Mouse (Mus musculus) T-helper 17 cell (primary cell): ENCODE measurements around the gene Olfr224.
"Not testable (repeated sequence)": the region's sequence is repeated elsewhere in the genome, so short reads cannot be mapped to it uniquely, and the experiment has no call there.

ENCODE experiments used
- in situ Hi-C, 2 experiments: fragments of 300-600 bp; cut with MboI, MseI; formaldehyde crosslinking; loops; 1 replicate in 1 of 2; 2 replicates in 1 of 2; pipeline ENCODE4 v1.15.1; 2025; ENCODE audit warnings: high pct_unique_total_duplicates in 2 of 2

The Olfr224 gene

DNA sequence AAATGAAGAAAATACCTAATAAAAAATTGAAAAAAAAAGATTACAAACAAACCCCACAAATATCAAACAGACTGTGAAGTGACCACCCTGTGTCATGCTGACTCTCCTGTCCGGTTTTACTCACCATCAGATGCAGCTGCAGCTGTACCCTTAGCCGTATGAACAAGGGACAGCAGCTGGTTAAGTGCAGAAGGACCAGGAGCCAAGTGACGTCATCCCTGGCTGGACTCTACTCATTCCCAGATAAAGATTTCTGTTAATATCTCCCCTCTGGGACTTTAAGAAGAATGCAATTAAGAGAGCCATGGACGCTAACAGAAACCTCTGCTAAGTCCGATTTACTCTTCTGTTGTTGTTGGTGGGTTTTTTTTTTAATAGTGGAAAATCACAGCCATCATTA, at the start of gene Olfr224:
Gene Olfr224, minus strand, starts transcription at position 149 of the 400 bp plus-strand sequence.
- in situ Hi-C loops: no loop called here

DNA sequence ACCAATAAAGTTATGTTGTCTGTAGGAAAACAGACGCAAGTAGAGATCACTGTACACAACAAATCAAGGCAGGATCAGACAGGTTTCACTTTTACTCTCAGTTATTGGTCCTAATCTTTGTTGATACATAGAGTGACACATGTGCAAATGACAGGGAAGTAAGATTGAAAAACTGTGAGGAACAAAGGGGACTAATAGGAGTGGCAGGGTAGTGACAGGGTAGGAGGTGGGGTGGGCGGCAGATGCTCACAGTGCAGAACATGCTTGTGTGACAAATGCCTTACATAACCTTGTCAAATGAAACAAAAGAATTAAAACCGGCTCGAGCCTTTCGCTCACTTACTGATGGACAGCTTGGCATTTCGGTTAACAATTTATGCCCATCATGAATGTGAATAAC, 48.4 kb upstream of the Olfr224 start:
- in situ Hi-C loops: no loop called here

DNA sequence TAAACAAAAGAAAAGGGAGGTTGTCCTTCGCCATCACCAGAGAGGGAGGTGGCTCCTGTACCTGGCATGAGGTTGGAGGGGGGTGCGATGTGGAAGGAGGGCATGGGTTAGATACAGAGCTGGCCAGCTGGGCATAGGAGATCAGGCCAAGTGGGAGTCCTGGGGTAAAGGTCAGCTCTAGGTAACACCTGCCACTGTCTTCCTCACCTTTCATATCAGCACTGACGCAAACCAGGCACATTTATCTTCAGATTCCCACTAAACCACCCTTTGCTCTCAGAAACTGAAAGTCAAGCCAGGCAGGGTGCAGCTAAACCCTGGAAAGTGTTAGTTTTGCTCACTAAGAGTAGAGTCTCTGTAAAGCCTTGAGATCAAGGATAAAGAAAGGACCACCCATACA, 48.0 kb upstream of the Olfr224 start:
- in situ Hi-C loops: no loop called here

DNA sequence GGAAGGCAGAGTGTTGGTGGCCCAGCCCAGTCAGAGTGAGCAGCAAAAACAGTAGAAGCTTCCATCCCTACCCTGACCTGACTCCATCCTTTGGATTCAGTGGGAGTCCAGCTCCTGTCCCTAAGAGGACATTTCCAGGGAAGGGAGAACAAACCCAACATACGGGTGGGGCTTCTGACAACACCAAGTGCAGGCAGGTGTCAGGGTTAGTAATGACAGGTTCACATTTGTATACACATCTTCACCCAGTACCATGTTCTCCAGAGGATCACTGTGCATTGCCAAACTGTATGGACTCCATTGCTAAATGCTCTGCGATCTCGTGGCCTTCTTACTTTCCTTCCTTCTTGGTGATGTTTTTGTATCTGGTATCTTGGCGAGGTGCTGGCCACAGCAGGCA, 45.6 kb upstream of the Olfr224 start, which contains the start of gene 2210407C18Rik:
Gene 2210407C18Rik, minus strand, starts transcription at position 101 of the 400 bp plus-strand sequence.
- in situ Hi-C loops: no loop called here

DNA sequence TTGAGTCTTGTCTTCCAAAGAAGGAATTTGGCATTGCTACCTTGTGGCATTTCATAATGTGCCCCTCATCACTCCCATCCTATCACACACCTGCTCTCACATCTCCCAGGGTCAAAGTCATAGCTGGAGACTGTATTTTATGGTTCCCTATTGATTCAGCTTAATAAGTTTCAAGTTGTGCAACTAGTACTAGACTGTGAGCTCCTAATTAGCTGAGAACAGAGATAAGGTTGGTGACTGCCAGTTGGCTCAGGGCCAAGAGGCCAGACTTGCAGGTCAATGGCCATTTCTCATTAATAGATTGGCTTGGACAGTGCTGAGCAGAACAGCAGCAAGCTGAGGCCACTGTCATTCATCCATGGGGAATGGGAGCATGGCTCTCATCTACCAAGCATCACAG, 44.2 kb upstream of the Olfr224 start:
- in situ Hi-C loops: no loop called here

DNA sequence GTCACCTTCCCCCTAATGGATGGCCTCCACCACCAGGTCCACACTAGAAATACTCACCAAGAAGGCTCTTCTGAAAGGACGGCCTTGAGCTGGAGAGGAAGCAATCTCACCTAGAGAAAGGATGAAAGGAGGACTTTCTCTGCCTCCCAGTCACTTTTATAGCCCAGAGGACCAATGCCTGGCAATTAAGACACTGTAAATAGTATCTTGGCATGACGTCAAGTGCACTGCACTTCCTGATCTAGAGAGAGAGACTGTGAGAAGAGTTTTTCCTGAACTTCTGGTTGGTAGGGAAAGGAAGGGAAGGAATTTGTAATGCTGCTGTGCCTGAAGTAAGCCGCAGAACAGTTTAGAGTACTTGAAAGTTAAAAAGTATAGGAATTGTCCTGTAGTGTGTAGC, 43.0 kb upstream of the Olfr224 start:
- in situ Hi-C loops: no loop called here

DNA sequence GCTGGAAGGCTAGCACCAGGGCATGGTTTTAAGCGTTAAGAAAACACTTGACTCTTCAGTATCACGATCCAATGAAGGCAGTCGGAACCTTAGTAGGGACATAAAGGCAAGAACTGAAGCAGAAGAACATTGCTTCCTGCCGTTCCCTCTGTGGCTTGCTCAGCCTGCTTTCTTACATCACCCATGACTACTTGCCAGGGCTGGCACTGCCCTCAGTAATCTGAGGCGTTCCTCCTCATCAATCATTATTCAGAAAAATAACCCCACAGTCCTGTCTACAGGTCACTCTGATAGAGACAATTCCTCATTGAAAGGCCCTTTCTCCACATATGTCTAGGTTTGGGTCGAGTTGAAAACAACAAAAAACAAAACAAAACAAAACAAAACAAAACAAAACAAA, 36.7 kb upstream of the Olfr224 start:
- in situ Hi-C loops: no loop called here

DNA sequence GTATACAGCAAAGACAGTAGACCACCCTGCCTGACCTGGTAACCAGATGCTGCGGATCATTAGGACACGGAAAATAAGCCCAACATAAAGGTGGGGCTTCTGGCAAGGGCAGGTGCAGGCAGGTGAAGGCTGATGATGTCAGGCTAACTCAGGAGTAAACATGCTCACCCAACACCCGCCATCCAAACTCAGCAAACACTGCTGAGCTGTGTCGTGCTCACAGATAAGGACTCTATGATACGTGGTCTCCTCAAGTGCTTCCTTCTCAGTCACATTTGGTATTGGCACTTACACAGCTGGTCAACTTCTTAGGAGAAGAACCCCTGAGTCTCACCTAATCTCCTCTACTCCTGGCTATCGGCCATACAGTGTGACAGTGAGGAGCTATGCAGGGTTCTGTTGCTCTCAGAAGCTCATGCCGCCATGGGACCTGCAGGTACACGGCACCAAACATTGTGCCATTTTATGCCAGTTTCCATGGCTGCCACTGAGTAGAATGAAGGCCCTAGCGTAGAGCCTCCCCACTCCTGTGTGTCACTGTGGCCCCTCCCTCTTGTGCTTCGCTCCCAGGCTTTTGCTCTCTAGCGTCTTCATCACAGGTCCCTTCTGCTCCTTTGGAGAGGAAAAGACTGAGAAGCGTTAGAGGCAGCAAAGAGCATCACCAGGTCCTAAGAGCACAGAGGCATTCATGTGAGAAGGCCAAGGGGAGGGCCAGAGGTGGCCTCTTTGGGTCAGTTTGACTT, 36.0 kb upstream of the Olfr224 start:
- in situ Hi-C loops: no loop called here

DNA sequence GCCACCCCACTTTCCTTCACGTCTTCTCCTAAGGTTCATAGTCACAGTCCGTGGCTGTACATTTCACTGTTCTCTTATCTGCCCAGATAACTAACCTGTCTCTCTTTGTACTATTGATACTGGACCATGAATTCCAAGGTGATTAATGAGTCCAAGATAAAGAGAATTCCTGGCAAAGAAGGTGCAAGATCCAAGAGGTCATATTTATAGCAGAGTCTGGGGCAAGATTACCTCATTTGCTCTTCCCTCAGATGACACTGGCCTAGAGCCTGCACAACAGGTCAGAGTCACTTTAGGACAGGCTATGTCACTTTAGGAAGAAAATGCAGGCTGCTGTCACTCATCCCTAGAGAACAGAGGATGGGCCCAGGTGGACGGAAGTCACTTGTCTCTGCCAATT, 34.9 kb upstream of the Olfr224 start:
- in situ Hi-C loops: no loop called here

DNA sequence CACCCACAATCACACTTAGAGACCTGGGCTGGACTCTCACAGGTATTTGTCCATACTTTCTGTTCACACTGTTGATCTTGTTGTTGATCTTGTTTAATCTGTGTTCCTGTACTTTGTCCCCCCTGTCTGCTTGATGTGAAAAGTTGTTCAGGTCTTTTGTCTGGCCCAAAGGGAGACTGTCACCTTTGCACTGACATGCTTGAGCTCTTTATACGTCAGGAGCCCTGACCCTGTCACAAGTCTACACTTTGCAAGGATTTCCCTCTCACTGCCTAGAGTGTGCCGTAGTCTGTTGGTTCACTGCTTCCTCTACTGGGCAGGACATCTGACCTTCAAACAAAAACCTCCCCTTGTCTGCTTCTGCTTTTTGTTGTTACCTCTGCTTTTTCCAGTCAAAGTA, 34.3 kb upstream of the Olfr224 start:
- in situ Hi-C loops: no loop called here

DNA sequence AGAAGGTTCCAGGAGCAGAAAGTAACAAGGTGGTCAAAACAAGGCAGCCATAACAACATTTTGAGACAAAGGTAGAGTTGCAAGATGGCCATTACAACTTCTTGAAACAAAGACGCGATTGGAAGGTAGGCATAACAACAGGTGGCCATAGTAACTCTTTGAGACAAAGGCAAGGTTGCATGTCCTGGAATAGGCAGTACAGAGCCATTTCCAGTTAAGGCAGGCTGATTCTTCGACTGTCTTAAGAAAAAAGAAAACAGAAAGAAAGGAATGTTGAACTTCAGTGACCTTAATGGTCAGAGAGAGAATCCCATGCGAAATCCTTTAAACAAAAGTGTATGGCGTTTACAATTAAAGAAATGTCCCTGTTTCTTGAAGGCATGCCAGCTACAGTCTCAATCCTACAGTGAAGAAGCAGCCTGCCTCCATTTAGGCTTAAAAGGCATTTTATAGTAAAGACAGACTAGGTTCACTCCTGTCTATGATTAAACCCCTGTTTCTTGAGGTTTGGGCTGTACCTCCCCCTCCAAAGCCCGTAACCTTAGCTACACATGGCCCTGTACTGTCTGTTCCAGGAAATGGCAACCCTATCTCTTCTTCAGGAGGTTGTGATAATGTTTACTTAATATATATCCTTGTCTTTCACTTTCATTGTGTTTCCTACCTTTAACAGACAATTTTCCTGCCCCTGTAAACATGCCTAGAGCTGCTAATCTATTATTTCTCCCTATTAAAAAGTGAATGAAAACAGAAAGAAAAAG, 32.6 kb upstream of the Olfr224 start:
- in situ Hi-C loops: no loop called here

DNA sequence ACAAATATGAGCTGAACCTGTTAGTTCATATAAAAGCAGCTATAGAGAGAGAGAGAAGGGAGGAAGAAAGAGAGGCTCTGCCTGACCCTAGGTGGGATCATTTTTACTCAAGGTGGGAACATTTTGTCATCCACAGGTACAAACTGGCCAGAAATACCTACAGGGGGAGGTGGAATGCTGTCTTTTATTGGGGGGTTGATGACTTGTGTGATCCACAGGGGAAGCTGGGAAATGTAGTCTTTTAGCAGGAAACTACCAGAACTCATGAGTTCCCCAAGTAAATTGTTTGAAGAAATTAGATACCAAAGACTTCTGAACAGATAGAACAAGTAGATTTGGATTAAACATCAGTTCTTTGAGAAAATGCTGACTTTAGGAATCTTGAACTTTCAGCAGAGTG, 31.7 kb upstream of the Olfr224 start:
- in situ Hi-C loops: no loop called here

DNA sequence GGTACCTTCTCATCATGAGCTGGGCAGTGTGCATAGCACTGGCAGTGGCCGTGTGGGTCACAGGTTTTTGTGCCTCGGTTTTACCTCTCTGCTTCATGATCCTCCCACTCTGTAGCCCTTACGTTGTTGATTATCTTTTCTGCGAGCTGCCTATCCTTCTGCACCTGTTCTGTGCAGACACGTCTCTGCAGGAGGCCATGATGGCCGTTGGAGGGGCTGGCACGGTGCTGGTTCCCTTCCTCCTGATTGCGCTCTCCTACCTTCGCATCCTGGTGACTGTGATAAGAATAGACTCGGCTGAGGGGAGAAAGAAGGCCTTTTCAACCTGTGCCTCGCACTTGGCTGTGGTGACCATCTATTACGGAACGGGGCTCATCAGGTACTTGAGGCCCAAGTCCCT, 27.5 kb upstream of the Olfr224 start:
- in situ Hi-C loops: no loop called here

DNA sequence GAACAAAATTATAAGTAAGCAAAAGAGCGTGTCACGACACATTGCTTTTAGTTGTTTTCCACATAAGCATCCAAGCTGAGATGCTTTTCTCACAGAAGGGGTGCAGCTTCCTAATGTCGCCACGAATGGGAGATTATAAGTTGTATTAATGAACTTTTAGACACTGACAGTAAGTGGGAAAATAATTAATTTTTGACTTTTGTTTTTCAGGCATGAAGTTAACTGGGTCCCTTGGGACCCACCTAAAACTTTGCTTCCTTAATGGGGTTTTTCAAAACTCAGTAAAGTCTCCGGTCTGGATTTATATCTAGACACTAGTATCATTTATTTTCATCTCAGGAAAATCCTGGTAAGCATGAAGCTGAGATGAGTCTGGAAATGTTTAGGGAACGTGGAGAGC, 24.5 kb upstream of the Olfr224 start, which contains the start of gene Olfr324:
Gene Olfr324, plus strand, starts transcription at position 301 of the 400 bp plus-strand sequence.
- in situ Hi-C loops: no loop called here

DNA sequence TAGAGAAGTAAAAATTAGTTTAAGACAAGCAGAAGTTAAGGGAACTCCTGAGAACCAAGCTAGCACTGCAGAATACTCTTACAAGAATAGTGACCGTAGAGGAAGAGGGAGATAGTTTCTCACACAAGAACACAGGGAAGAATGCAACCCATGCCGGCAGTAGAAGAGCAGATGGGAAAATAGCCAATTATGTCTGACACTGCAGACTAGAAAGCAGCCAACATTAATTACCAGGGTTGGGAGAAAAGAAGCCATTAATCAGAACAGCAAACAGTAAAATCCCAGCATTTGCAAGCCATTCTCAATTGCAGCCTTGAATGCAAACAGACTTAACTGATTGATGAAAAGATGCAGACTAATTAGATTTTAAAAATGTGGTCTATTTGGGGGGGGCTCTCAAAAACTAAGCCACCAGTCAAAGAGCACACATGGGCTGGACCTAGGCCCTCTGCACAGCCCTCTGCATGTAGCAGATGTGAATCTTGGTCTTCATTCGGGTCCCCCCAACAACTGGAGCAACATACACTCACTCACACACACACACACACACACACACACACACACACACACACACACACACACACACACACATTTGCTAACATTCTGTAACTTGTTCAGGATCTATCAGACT, 18.4 kb upstream of the Olfr224 start:
- in situ Hi-C loops: loop anchor here in 1 of 2 experiments (5.0 kb wide), 1 partner anchor 191 kb away; no protein-coding TSS in a partner anchor

DNA sequence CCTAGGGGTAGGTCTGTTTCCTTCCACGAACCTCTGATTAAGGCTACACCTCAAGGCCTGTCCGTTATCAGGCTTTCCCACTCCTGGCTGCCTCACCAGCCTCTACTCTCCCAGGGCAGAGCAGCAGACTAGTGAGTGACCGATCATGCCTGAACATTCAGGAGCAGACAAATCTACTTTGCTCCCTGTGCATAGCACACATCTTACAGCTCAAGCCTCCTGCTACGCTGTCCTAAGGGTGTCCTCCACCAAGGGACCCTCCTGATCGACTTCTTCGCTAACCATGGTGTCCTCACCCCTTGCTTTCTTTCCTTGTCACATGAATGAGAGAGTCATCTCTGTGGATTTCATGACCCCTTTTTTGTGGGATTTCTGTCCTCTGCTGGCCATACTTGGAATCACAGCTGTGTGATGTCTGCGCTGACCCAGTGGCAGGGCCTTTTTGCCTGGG, 17.6 kb upstream of the Olfr224 start:
- in situ Hi-C loops: loop anchor here in 1 of 2 experiments (5.0 kb wide), 1 partner anchor 191 kb away; no protein-coding TSS in a partner anchor

DNA sequence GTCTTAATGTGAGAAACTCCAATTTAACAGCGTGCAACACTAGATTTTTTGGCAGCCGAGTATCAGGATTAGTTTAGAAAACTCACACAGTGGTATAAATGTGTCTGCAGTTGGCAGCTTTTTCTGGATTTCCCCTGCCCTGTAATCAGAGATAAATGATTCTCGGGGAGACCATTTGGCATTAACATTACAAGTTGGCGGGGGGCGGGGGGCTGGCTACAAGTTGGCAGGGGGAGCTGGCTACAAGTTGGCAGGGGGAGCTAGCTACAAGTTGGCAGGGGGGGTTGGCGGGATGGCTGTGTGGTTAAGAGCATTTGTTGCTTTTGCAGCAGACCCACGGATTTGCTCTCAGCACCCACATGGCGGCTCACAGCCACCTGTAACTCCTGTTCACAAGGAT, 8.3 kb upstream of the Olfr224 start:
- in situ Hi-C loops: no loop called here

DNA sequence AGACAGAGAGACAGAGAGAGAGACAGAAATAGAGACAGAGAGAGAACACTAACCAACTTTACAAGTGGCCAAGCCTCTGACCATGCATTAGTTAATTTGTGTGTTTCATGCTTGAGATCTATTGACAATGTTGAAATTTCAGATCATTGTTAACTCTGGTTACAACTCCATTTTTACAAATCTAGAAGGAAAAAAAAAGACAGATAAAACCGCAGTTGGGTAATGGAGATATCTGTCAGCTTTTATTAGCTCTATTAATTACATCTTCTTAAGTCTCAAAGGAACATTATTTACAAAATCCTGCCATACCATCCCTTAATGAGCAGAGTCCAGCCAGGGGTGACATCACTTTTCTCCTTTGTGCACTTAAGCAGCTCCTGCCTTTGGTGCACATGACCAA, 7.1 kb upstream of the Olfr224 start, which contains the start of gene Olfr325:
Gene Olfr325, plus strand, starts transcription at position 301 of the 400 bp plus-strand sequence.
- in situ Hi-C loops: no loop called here

DNA sequence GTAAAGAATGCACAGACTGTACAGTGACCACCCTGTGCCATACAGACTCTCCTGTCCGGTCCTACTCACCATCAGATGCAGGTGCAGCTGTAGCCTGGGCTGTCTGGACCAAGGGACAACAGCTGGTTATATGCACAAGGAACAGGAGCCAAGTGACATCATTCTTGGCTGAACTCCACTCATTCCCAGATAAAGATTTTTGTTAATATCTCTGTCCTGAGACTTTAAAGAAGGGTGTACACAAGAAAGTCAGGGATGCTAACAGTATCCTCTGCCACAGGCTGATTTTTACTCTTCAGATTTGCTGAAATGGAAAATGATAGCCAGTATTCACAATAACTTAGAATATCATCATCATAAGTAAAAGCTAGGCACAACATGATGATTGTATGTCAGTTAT, 14.8 kb downstream of the Olfr224 start, which contains the start of gene Olfr328:
Gene Olfr328, minus strand, starts transcription at position 101 of the 400 bp plus-strand sequence.
- in situ Hi-C loops: no loop called here

DNA sequence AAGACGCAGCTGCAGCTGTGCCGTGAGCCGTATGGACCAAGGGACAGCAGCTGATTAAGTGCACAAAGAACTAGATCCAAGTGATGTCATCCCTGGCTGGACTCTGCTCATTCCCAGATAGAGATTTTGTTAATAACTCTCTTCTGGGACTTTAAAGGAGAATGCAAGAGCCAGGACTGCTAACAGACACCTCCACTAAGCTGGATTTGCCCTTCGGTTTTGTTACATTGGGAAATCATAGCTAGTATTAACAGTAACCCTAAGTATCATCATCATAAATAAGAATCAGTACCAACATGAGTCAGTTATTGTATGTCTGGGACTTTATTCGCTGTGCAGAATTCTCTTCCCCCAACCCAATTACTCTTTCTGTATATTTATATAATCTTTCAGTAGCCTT, 24.0 kb downstream of the Olfr224 start, which contains the start of gene Olfr329-ps:
Gene Olfr329-ps, minus strand, starts transcription at position 101 of the 400 bp plus-strand sequence.
- in situ Hi-C loops: no loop called here

DNA sequence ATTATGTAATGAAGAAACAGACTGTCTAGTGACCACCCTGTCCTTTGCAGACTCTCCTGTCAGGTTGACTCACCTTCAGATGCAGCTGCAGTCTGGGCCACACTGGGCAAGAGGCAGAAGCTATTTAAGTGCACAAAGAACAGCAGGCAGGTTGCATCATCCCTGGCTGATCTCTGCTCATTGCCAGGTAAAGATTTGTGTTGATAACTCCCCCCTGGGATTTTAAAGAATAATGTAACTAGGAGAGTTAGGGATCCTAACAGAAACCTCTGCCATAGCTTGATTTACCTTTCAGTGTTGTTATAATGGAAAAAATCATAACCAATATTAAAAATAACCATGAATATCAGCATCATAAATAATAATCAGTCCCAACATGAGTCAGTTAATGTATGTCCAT, 35.6 kb downstream of the Olfr224 start, which contains the start of gene Olfr330:
Gene Olfr330, minus strand, starts transcription at position 101 of the 400 bp plus-strand sequence.
- in situ Hi-C loops: not testable (repeated sequence)

DNA sequence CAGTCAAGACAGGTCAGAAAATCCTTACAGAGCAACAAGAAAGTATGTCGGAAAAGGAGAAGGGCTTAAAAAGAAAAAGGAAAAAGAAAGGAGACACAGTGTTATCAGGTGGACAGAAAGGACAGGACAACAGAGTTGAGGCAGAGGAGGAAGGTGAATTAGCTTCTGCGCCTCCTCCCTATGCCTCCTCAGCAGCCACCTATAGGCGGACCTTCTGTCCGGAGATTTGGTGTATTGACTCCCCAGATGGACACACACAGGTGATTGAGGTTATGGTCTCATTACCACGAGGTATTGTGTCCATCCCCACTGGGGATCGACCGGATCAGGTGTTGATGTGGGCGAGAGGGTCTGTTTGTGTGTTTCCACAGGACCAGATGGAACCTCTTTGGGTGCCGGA, 50.6 kb downstream of the Olfr224 start:
- in situ Hi-C loops: not testable (repeated sequence)
